ENCODE assay signal across 11 mouse cellular contexts in the genomic region with DNA sequence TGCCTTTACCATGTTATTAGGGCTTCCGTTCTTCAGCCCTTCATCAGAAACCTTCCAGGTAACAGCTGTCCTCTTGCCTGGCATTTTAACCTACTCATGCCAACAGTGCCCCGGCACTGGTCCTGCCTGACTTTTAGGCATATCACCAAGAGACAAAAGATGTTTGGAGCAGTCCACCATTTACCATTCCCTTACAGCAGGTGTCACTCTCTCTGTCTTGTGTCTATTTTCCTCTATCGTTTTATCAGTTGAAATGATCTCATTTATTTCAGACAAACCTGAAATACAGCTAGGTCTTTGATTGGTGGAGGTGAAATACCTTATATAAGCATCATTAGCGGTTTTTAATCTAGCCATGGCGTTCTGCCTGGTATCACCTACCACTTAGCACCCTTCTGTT.
"Had no signal": no experiment of that assay in that cellular context is flagged by ENCODE, and none has a peak within 500 bp of the region (broad histone marks: within the 10 kb centered on the region; RNA-seq: fewer than 3 reads in every experiment).

No protein-coding gene starts in this region.

- H3K27me3 ChIP-seq: limb, embryonic 15.5 days; liver, embryonic 12.5 days; midbrain, embryonic 15.5 days had no signal

- H3K4me1 ChIP-seq: limb, embryonic 15.5 days; liver, embryonic 12.5 days; midbrain, embryonic 10.5 days; midbrain, embryonic 15.5 days had no signal

- H3K27ac ChIP-seq: kidney, postnatal 0 days; limb, embryonic 15.5 days; liver, embryonic 12.5 days; midbrain, embryonic 10.5 days; midbrain, embryonic 15.5 days had no signal

- H3K4me3 ChIP-seq: limb, embryonic 15.5 days; liver, embryonic 12.5 days; midbrain, embryonic 10.5 days; midbrain, embryonic 15.5 days had no signal

- ATAC-seq: liver, embryonic 12.5 days; midbrain, embryonic 15.5 days had no signal

- DNase-seq: kidney, postnatal 36 days; lung, embryonic 14.5 days; lung, postnatal 10 days; lung, postnatal 4 days; right cerebral cortex, postnatal 14 days; thymus, postnatal 4 days had no signal

- H3K9me3 ChIP-seq: limb, embryonic 15.5 days; liver, embryonic 12.5 days; midbrain, embryonic 10.5 days; midbrain, embryonic 15.5 days had no signal

- H3K4me2 ChIP-seq: limb, embryonic 15.5 days; liver, embryonic 12.5 days; lung, embryonic 14.5 days; midbrain, embryonic 15.5 days had no signal

- H3K9ac ChIP-seq: limb, embryonic 15.5 days; liver, embryonic 12.5 days; lung, embryonic 14.5 days; midbrain, embryonic 15.5 days had no signal
